Mouse (Mus musculus) MEL (cell line): ENCODE results near the gene Naa35. TPM values are rescaled to one million over a fixed set of nuclear protein-coding genes. Genes with fewer than 3 reads are reported as not detected.
A peak's percentile ranks its signal among the peaks of the same experiment; 100 is the strongest.

ENCODE experiments used
- DNase-seq: peaks from one replicate; pipeline ENCODE4 v3.0.0; 2011; ENCODE audit warnings: low read depth, low spot score
- H3K27ac ChIP-seq: 2 replicates; pipeline ENCODE4 v1.5.1; 2012; ENCODE audit warnings: low read depth, mild to moderate bottlenecking, control low read depth, low read length, moderate library complexity; ENCODE audit not compliant: control insufficient read depth
- H3K27me3 ChIP-seq, 2 experiments: fragments of 150-350 bp in 1 of 2; sonication (generic) in 1 of 2; 2 replicates each; pipeline ENCODE4 v1.6.1; 2012; ENCODE audit warnings: low read length in 2 of 2, mild to moderate bottlenecking in 2 of 2, improper control_type of control experiment in 1 of 2, moderate library complexity in 1 of 2; ENCODE audit not compliant: insufficient read depth in 2 of 2, control insufficient read depth in 1 of 2
- H3K36me3 ChIP-seq, 2 experiments: 2 replicates each; pipeline ENCODE4 v1.6.1; 2012 to 2014; ENCODE audit warnings: low read length in 2 of 2, improper control_type of control experiment in 1 of 2, inconsistent platforms in 1 of 2, mild to moderate bottlenecking in 1 of 2; ENCODE audit not compliant: insufficient read depth in 2 of 2, control insufficient read depth in 1 of 2
- H3K4me1 ChIP-seq, 2 experiments: fragments of 150-350 bp in 1 of 2; sonication (generic) in 1 of 2; 2 replicates each; pipeline ENCODE4 v1.6.1; 2012; ENCODE audit warnings: low read length in 2 of 2, improper control_type of control experiment in 1 of 2, mild to moderate bottlenecking in 1 of 2; ENCODE audit not compliant: insufficient read depth in 2 of 2, control insufficient read depth in 1 of 2
- H3K4me3 ChIP-seq, 2 experiments: fragments of 150-350 bp in 1 of 2; sonication (generic) in 1 of 2; 2 replicates each; pipeline ENCODE4 v1.5.1; 2012; ENCODE audit warnings: low read depth in 2 of 2, low read length in 2 of 2, mild to moderate bottlenecking in 2 of 2, moderate library complexity in 2 of 2, control low read depth in 1 of 2, improper control_type of control experiment in 1 of 2; ENCODE audit not compliant: control insufficient read depth in 1 of 2, insufficient read depth in 1 of 2
- H3K79me2 ChIP-seq: 2 replicates; pipeline ENCODE4 v1.6.1; 2012; ENCODE audit warnings: mild to moderate bottlenecking, low read length, moderate library complexity; ENCODE audit not compliant: control insufficient read depth, poor library complexity, insufficient read depth
- H3K9ac ChIP-seq: 2 replicates; pipeline ENCODE4 v1.6.1; 2012; ENCODE audit warnings: low read depth, mild to moderate bottlenecking, control low read depth, low read length, moderate library complexity; ENCODE audit not compliant: control insufficient read depth, poor library complexity, severe bottlenecking
- H3K9me3 ChIP-seq: fragments of 150-350 bp; sonication (generic); replicated peaks from 2 replicates; pipeline ENCODE4 v1.6.1; 2012; ENCODE audit warnings: mild to moderate bottlenecking, low read length, improper control_type of control experiment, moderate library complexity; ENCODE audit not compliant: insufficient read depth
- BHLHE40 ChIP-seq: IDR thresholded peaks from 2 replicates; pipeline ENCODE4 v1.6.1; 2012; ENCODE audit warnings: low read depth, mild to moderate bottlenecking, inconsistent platforms, low read length, improper control_type of control experiment, borderline replicate concordance
- CHD1 ChIP-seq: IDR thresholded peaks from 2 replicates; pipeline ENCODE4 v1.6.1; 2012; ENCODE audit warnings: low read depth, mild to moderate bottlenecking, inconsistent platforms, low read length, improper control_type of control experiment
- CHD2 ChIP-seq: IDR thresholded peaks from 2 replicates; pipeline ENCODE4 v1.6.1; 2011; ENCODE audit warnings: low read length, improper control_type of control experiment
- CTCF ChIP-seq, 3 experiments: IDR thresholded peaks in 2 of 3; conservative IDR thresholded peaks in 1 of 3; 2 replicates each; pipeline ENCODE4 v1.5.1; 2011 to 2012; ENCODE audit warnings: low read length in 3 of 3, low read depth in 2 of 3, mild to moderate bottlenecking in 2 of 3, improper control_type of control experiment in 1 of 3, inconsistent platforms in 1 of 3, mixed read lengths in 1 of 3, moderate library complexity in 1 of 3; ENCODE audit not compliant: control insufficient read depth in 1 of 3, insufficient read depth in 1 of 3, poor library complexity in 1 of 3, severe bottlenecking in 1 of 3
- E2F4 ChIP-seq: IDR thresholded peaks from 2 replicates; pipeline ENCODE4 v1.6.1; 2011; ENCODE audit warnings: low read depth, low read length, improper control_type of control experiment, borderline replicate concordance
- ELF1 ChIP-seq: IDR thresholded peaks from 2 replicates; pipeline ENCODE4 v1.6.1; 2014; ENCODE audit warnings: low read depth, mild to moderate bottlenecking, inconsistent platforms, low read length, improper control_type of control experiment, moderate library complexity
- EP300 ChIP-seq, 2 experiments: IDR thresholded peaks; 2 replicates each; pipeline ENCODE4 v1.6.1; 2011; ENCODE audit warnings: improper control_type of control experiment in 2 of 2, low read length in 2 of 2, low read depth in 1 of 2, mild to moderate bottlenecking in 1 of 2
- ETS1 ChIP-seq: IDR thresholded peaks from 2 replicates; pipeline ENCODE4 v1.6.1; 2012; ENCODE audit warnings: low read depth, mild to moderate bottlenecking, inconsistent platforms, low read length, improper control_type of control experiment, moderate library complexity
- GABPA ChIP-seq: IDR thresholded peaks from 2 replicates; pipeline ENCODE4 v1.6.1; 2012; ENCODE audit warnings: low read depth, mild to moderate bottlenecking, inconsistent platforms, low read length, improper control_type of control experiment, moderate library complexity
- GATA1 ChIP-seq: IDR thresholded peaks from 2 replicates; pipeline ENCODE4 v1.6.1; 2011; ENCODE audit warnings: low read depth, low read length, improper control_type of control experiment
- HCFC1 ChIP-seq: IDR thresholded peaks from 2 replicates; pipeline ENCODE4 v1.6.1; 2012; ENCODE audit warnings: low read depth, mild to moderate bottlenecking, inconsistent platforms, low read length, improper control_type of control experiment, moderate library complexity
- KAT2A ChIP-seq: conservative IDR thresholded peaks from 2 replicates; pipeline ENCODE4 v1.6.1; 2012; ENCODE audit warnings: low read depth, low read length, improper control_type of control experiment, inconsistent platforms
- MAFK ChIP-seq: IDR thresholded peaks from 2 replicates; pipeline ENCODE4 v1.6.1; 2011; ENCODE audit warnings: low read depth, mild to moderate bottlenecking, low read length, improper control_type of control experiment, borderline replicate concordance
- MAX ChIP-seq: IDR thresholded peaks from 2 replicates; pipeline ENCODE4 v1.6.1; 2011; ENCODE audit warnings: low read length, improper control_type of control experiment
- MAZ ChIP-seq: IDR thresholded peaks from 2 replicates; pipeline ENCODE4 v1.6.1; 2012; ENCODE audit warnings: low read depth, mild to moderate bottlenecking, inconsistent platforms, low read length, improper control_type of control experiment
- MEF2A ChIP-seq: IDR thresholded peaks from 2 replicates; pipeline ENCODE4 v1.6.1; 2014; ENCODE audit warnings: low read depth, mild to moderate bottlenecking, inconsistent platforms, low read length, improper control_type of control experiment; ENCODE audit not compliant: poor library complexity, insufficient replicate concordance, severe bottlenecking; ENCODE audit errors: extremely low read depth
- MXI1 ChIP-seq: IDR thresholded peaks from 2 replicates; pipeline ENCODE4 v1.6.1; 2011; ENCODE audit warnings: mild to moderate bottlenecking, low read depth, low read length, improper control_type of control experiment
- MYB ChIP-seq: IDR thresholded peaks from 2 replicates; pipeline ENCODE4 v1.6.1; 2011; ENCODE audit warnings: mild to moderate bottlenecking, low read depth, low read length, improper control_type of control experiment
- MYC ChIP-seq: IDR thresholded peaks from 2 replicates; pipeline ENCODE4 v1.6.1; 2011; ENCODE audit warnings: low read depth, mild to moderate bottlenecking, low read length, improper control_type of control experiment, moderate library complexity
- NELFE ChIP-seq: IDR thresholded peaks from 2 replicates; pipeline ENCODE4 v1.6.1; 2011; ENCODE audit warnings: low read depth, low read length, improper control_type of control experiment
- NRF1 ChIP-seq: IDR thresholded peaks from 2 replicates; pipeline ENCODE4 v1.6.1; 2014; ENCODE audit warnings: low read depth, mild to moderate bottlenecking, inconsistent platforms, low read length, improper control_type of control experiment, moderate library complexity; ENCODE audit not compliant: poor library complexity, insufficient read depth, severe bottlenecking
- POLR2A ChIP-seq, 2 experiments: IDR thresholded peaks; 2 replicates each; pipeline ENCODE4 v1.6.1; 2011 to 2012; ENCODE audit warnings: low read length in 2 of 2, mild to moderate bottlenecking in 2 of 2, control low read depth in 1 of 2, improper control_type of control experiment in 1 of 2, low read depth in 1 of 2, moderate library complexity in 1 of 2; ENCODE audit not compliant: control insufficient read depth in 1 of 2, insufficient read depth in 1 of 2, poor library complexity in 1 of 2
- POLR2AphosphoS2 ChIP-seq: IDR thresholded peaks from 2 replicates; pipeline ENCODE4 v1.6.1; 2011; ENCODE audit warnings: low read length, improper control_type of control experiment
- POLR2AphosphoS5 ChIP-seq: IDR thresholded peaks from 2 replicates; pipeline ENCODE4 v1.6.1; 2012; ENCODE audit warnings: low read depth, borderline replicate concordance, mild to moderate bottlenecking, inconsistent platforms, low read length, moderate library complexity, mixed read lengths
- RCOR1 ChIP-seq: IDR thresholded peaks from 2 replicates; pipeline ENCODE4 v1.6.1; 2012; ENCODE audit warnings: low read depth, mild to moderate bottlenecking, inconsistent platforms, low read length, improper control_type of control experiment
- SIN3A ChIP-seq: IDR thresholded peaks from 2 replicates; pipeline ENCODE4 v1.6.1; 2012; ENCODE audit warnings: low read length, improper control_type of control experiment, inconsistent platforms
- SMC3 ChIP-seq: IDR thresholded peaks from 2 replicates; pipeline ENCODE4 v1.6.1; 2011; ENCODE audit warnings: low read depth, low read length, improper control_type of control experiment
- TBP ChIP-seq: IDR thresholded peaks from 2 replicates; pipeline ENCODE4 v1.8.0; 2011; ENCODE audit warnings: low read depth, low read length, improper control_type of control experiment
- TCF12 ChIP-seq: IDR thresholded peaks from 2 replicates; pipeline ENCODE4 v1.6.1; 2014; ENCODE audit warnings: low read depth, mild to moderate bottlenecking, inconsistent platforms, low read length, improper control_type of control experiment, moderate library complexity
- UBTF ChIP-seq: IDR thresholded peaks from 2 replicates; pipeline ENCODE4 v1.6.1; 2012; ENCODE audit warnings: low read depth, mild to moderate bottlenecking, inconsistent platforms, low read length, improper control_type of control experiment, moderate library complexity, borderline replicate concordance; ENCODE audit not compliant: insufficient read depth
- USF1 ChIP-seq: IDR thresholded peaks from 2 replicates; pipeline ENCODE4 v1.6.1; 2014; ENCODE audit warnings: low read depth, mild to moderate bottlenecking, inconsistent platforms, low read length, improper control_type of control experiment, moderate library complexity
- USF2 ChIP-seq, 2 experiments: IDR thresholded peaks; 2 replicates each; pipeline ENCODE4 v1.6.1; 2011 to 2012; ENCODE audit warnings: improper control_type of control experiment in 2 of 2, low read length in 2 of 2, borderline replicate concordance in 1 of 2, inconsistent platforms in 1 of 2, low read depth in 1 of 2, mild to moderate bottlenecking in 1 of 2; ENCODE audit not compliant: insufficient read depth in 1 of 2
- ZC3H11A ChIP-seq: IDR thresholded peaks from 2 replicates; pipeline ENCODE4 v1.6.1; 2012; ENCODE audit warnings: low read depth, mild to moderate bottlenecking, inconsistent platforms, low read length, improper control_type of control experiment
- ZMIZ1 ChIP-seq: IDR thresholded peaks from 2 replicates; pipeline ENCODE4 v1.6.1; 2012; ENCODE audit warnings: low read depth, mild to moderate bottlenecking, inconsistent platforms, low read length, improper control_type of control experiment, moderate library complexity
- ZNF384 ChIP-seq: IDR thresholded peaks from 2 replicates; pipeline ENCODE4 v1.6.1; 2012; ENCODE audit warnings: low read depth, mild to moderate bottlenecking, inconsistent platforms, low read length, improper control_type of control experiment
- polyA plus RNA-seq, 2 experiments: library from polyadenylated mRNA; stranded (reverse) in 1 of 2; unstranded in 1 of 2; fragments of >175 nt in 1 of 2; fragments of >200 nt in 1 of 2; gene quantifications; 2 replicates each; pipeline versions ENCODE4 v1.2.1 to v1.2.4; 2012; ENCODE audit warnings: low replicate concordance in 2 of 2, low read depth in 1 of 2; ENCODE audit not compliant: insufficient read length in 2 of 2, insufficient read depth in 1 of 2, missing spikeins in 1 of 2
- total RNA-seq: library from RNA; depleted of rRNA; stranded (reverse); fragments of 300-350 nt; gene quantifications from 2 replicates; pipeline ENCODE4 v1.2.3, GENCODE M21; 2012; rRNA removed

Naa35 gene
- 19.5 and 25.8 TPM in 2 replicates for total RNA-seq
- polyA plus RNA-seq: 10 to 100 TPM in 1 of 2 experiments, not detected in 1; 44.4 TPM

DNA sequence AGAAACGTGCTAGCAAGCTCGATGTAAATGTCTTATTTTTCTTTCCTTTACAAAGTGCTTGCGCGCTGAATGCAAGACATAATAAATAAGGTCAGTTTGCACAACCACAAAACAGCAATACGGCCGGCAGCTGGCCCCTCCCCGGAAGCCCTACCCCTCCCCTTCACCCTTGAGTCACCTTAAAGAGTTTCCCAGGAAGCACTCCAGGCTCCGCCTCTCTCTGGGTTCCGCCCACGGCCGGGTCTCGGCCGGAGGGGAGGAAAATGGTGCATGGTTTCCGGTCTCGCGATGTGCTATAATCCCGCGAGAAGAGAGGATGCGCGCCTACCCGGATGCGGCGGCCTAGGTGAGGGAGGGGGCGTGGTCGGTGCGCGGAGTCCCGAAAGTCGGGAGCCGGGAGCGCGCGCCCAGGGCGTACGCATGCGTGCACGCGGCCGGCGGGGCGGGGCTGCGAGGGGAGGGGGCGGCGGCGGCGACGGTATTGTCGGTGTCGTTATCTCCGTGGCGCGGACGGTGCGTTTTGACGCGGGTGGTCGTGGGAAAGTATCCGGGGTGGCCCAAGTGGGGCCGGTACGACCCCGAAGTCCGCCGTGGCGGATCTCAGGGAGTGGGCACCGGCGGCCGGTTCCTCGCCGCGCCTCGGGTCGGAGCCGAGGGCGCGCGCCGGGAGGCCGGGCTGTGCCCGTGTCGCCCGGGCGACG lies at the start of gene Naa35, which contains the start of gene Agtpbp1:
TSS of gene Naa35 (plus strand) at position 313 of the 701 bp plus-strand sequence.
TSS of gene Agtpbp1 (minus strand) at position 281 of the 701 bp plus-strand sequence.
- peak within 1 kb of the TSS; percentile 88 for H3K27ac ChIP-seq
- H3K4me1 ChIP-seq: peaks cover 3 to 16% of the 10 kb centered on the region in 2 experiments; a peak in 3 of 4 replicates
- no peak for TF ChIP-seq E2F4
- peak; percentile 77; the same call in 1 of the 2 replicates for TF ChIP-seq POLR2AphosphoS2
- peak; percentile 97 for TF ChIP-seq MAZ
- TF ChIP-seq CTCF (IDR thresholded peaks at IDR 0.05 in 2 of 3, conservative IDR thresholded peaks at IDR 0.05 in 1 of 3; ENCODE audit: control insufficient read depth in 1 of 3, insufficient read depth in 1 of 3, low read depth in 2 of 3, low read length in 3 of 3, poor library complexity in 1 of 3, severe bottlenecking in 1 of 3): no peak
- peak; percentile 78 for TF ChIP-seq NRF1
- 0 out of 2 replicates have a peak, but pooled peaks have one; percentile 81 for TF ChIP-seq ZMIZ1
- TF ChIP-seq MAFK: no peak
- no peak for TF ChIP-seq MEF2A
- peak; percentile 91 for TF ChIP-seq SIN3A
- TF ChIP-seq POLR2AphosphoS5: no peak
- no peak for TF ChIP-seq ZC3H11A
- TF ChIP-seq UBTF: no peak
- no peak for TF ChIP-seq USF2 (IDR thresholded peaks at IDR 0.05; ENCODE audit: borderline replicate concordance in 1 of 2, insufficient read depth in 1 of 2, low read depth in 1 of 2, low read length in 2 of 2)
- peak in 1 of 2 experiments; percentile 82; a peak in 3 of 4 replicates for TF ChIP-seq POLR2A (IDR thresholded peaks at IDR 0.05; ENCODE audit: control insufficient read depth in 1 of 2, insufficient read depth in 1 of 2, low read depth in 1 of 2, low read length in 2 of 2, poor library complexity in 1 of 2)
- TF ChIP-seq MYC: no peak
- peak; percentile 99 for TF ChIP-seq CHD2
- no peak for TF ChIP-seq ZNF384
- TF ChIP-seq GATA1: no peak
- no peak for TF ChIP-seq USF1
- TF ChIP-seq GABPA: no peak
- TF ChIP-seq CHD1: no peak
- peak; percentile 83 for TF ChIP-seq TBP
- TF ChIP-seq RCOR1: no peak
- TF ChIP-seq NELFE: peak; percentile 86
- no peak for TF ChIP-seq SMC3
- no peak; the same call in none of the 2 replicates for TF ChIP-seq MXI1
- TF ChIP-seq EP300 (IDR thresholded peaks at IDR 0.05; ENCODE audit: low read depth in 1 of 2, low read length in 2 of 2): peak in 1 of 2 experiments; percentile 52; a peak in 2 of 4 replicates
- TF ChIP-seq TCF12: peak; percentile 73
- TF ChIP-seq BHLHE40: no peak
- TF ChIP-seq MAX: no peak
- no peak for TF ChIP-seq MYB
- TF ChIP-seq ELF1: peak; percentile 94
- TF ChIP-seq KAT2A: peak; percentile 75; the same call in 1 of the 2 replicates
- peak; percentile 96 for TF ChIP-seq HCFC1
- TF ChIP-seq ETS1: peak; percentile 76; the same call in 1 of the 2 replicates

More for the DNA sequence above, at the start of gene Naa35, which contains the start of gene Agtpbp1:
- H3K36me3 ChIP-seq: peaks cover 0 to 20% of the 10 kb centered on the region in 2 experiments; a peak in 2 of 4 replicates
- no peaks in the 10 kb centered on the region for H3K9me3 ChIP-seq
- peaks cover 21% of the 10 kb centered on the region for H3K79me2 ChIP-seq
- no peaks in the 10 kb centered on the region for H3K27me3 ChIP-seq
- H3K9ac ChIP-seq: peak within 1 kb of the TSS; percentile 93
- DNase-seq: peak; percentile 99
- peak within 1 kb of the TSS; percentile 72 to 95 for H3K4me3 ChIP-seq
